Mouse (Mus musculus): Measurements from ENCODE around the gene Pla2g4c. TPM values are rescaled to one million over a fixed set of nuclear protein-coding genes. Genes with fewer than 3 reads are reported as not detected.

Gene Pla2g4c
- total RNA-seq, 1 experiment = 2.9 TPM

DNA sequence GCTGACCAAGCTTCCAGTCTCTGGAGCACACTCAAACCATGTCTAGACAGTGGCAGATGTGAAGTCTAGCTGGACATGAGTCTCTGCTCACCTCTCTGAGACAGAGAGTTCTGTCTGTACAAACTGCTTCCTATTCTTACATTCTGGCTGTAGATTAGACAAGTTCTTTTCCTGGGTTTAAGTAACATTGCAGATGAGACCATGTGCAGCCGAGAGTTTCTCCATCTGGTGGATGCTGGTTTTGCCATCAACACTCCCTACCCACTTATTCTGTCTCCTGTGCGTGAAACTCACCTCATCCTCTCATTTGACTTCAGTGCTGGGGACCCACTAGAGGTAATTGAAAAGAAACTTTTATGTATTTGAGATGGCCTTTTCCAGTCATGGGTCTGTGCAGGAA, 56.1 kb downstream of the Pla2g4c start:
- Histone ChIP-seq H3K4me3 (ENCODE audit: insufficient read depth in 1 of 2, low read depth in 1 of 2, low read length in 2 of 2, poor library complexity in 1 of 2, severe bottlenecking in 1 of 2) (no peak overlapping the region), H3K27ac (ENCODE audit: insufficient read depth, low read depth, low read length, poor library complexity, severe bottlenecking) (no peak overlapping the region), H3K9me3 (ENCODE audit: control insufficient read depth, insufficient read depth, low read depth, low read length) (no peaks in the 10 kb centered on the region), H3K4me1 (ENCODE audit: control insufficient read depth in 2 of 2, insufficient read depth in 2 of 2, low read length in 2 of 2, poor library complexity in 1 of 2) (no peaks in the 10 kb centered on the region), H3K36me3 (ENCODE audit: control insufficient read depth, insufficient read depth, low read length, poor library complexity, severe bottlenecking) (no peaks in the 10 kb centered on the region), H3K9ac (ENCODE audit: insufficient read depth, low read depth, low read length, poor library complexity, severe bottlenecking) (no peak overlapping the region)
- DNase-seq (ENCODE audit: low read depth, low spot score) = no peak
- TF ChIP-seq ZC3H11A (IDR thresholded peaks at IDR 0.05; ENCODE audit: borderline replicate concordance, low read depth, low read length) (no peak), MAFK (IDR thresholded peaks at IDR 0.05; ENCODE audit: insufficient read depth, low read depth, low read length) (no peak), ZNF384 (IDR thresholded peaks at IDR 0.05; ENCODE audit: low read depth, low read length) (no peak), CHD2 (IDR thresholded peaks at IDR 0.05; ENCODE audit: low read depth, low read length) (no peak), HCFC1 (IDR thresholded peaks at IDR 0.05; ENCODE audit: borderline replicate concordance, insufficient read depth, low read length) (no peak)
- in situ Hi-C loops (cut with MboI; ENCODE audit: low sequenced_read_pairs in 2 of 2, unreplicated experiment in 2 of 2) = no loop called here

DNA sequence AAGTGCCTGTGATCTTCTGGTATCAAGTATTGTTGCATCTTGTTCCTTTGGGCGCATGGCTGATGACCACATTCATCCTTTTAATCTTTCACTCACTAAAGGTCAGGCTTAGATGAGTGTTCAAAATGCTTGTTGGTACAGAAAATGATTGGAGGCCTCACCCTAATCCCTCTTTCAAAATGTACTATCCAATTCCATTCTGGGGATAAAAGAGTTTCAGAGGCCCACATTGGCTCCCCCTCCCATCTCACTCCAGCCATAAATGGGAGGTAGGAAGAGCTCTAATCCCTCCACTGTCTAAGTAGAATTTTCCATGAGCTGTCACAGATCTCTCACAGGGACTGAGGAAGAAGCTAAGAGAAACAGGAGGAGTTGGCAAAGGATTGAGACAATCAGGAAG, 73.4 kb downstream of the Pla2g4c start, which contains the start of gene Cabp5:
Gene Cabp5, plus strand, starts transcription at position 301 of the 400 bp plus-strand sequence.
- H3K4me3 ChIP-seq (ENCODE audit: insufficient read depth in 1 of 2, low read depth in 1 of 2, low read length in 2 of 2, poor library complexity in 1 of 2, severe bottlenecking in 1 of 2) = no peak within 1 kb of the TSS

More for the DNA sequence above, 73.4 kb downstream of the Pla2g4c start, which contains the start of gene Cabp5:
- Histone ChIP-seq H3K9ac (ENCODE audit: insufficient read depth, low read depth, low read length, poor library complexity, severe bottlenecking) (no peak within 1 kb of the TSS), H3K9me3 (ENCODE audit: control insufficient read depth, insufficient read depth, low read depth, low read length) (no peaks in the 10 kb centered on the region), H3K27ac (ENCODE audit: insufficient read depth, low read depth, low read length, poor library complexity, severe bottlenecking) (no peak within 1 kb of the TSS), H3K4me1 (ENCODE audit: control insufficient read depth in 2 of 2, insufficient read depth in 2 of 2, low read length in 2 of 2, poor library complexity in 1 of 2) (no peaks in the 10 kb centered on the region), H3K36me3 (ENCODE audit: control insufficient read depth, insufficient read depth, low read length, poor library complexity, severe bottlenecking) (no peaks in the 10 kb centered on the region)
- TF ChIP-seq ZC3H11A (IDR thresholded peaks at IDR 0.05; ENCODE audit: borderline replicate concordance, low read depth, low read length) (no peak), HCFC1 (IDR thresholded peaks at IDR 0.05; ENCODE audit: borderline replicate concordance, insufficient read depth, low read length) (no peak), ZNF384 (IDR thresholded peaks at IDR 0.05; ENCODE audit: low read depth, low read length) (no peak), MAFK (IDR thresholded peaks at IDR 0.05; ENCODE audit: insufficient read depth, low read depth, low read length) (no peak)
- DNase-seq (ENCODE audit: low read depth, low spot score) = no peak
- in situ Hi-C loops (cut with MboI; ENCODE audit: low sequenced_read_pairs in 2 of 2, unreplicated experiment in 2 of 2) = no loop called here

Other genes starting within 250 kb of the Pla2g4c start
- not detected in 2 replicates for gene Vmn1r85, start 229.5 kb upstream of the Pla2g4c start, total RNA-seq (2012; rRNA removed)
- gene Vmn1r86, start 204.7 kb upstream of the Pla2g4c start, total RNA-seq (2012; rRNA removed) = not detected in 2 replicates
- not detected in 2 replicates for gene Vmn1r87, start 184.5 kb upstream of the Pla2g4c start, total RNA-seq (2012; rRNA removed)
- gene Vmn1r88, start 165.1 kb upstream of the Pla2g4c start, total RNA-seq (2012; rRNA removed) = 0.04 and 0.11 TPM in 2 replicates
- gene Vmn1r89, start 111.6 kb upstream of the Pla2g4c start, total RNA-seq (2012; rRNA removed) = not detected in 2 replicates
- gene Lig1, start 47.4 kb upstream of the Pla2g4c start, total RNA-seq (2012; rRNA removed) = 88.5 and 92.2 TPM in 2 replicates
- 5.1 and 5.7 TPM in 2 replicates for gene Zswim9, start 45.9 kb upstream of the Pla2g4c start, total RNA-seq (2012; rRNA removed)
- not detected in 2 replicates for gene Cabp5, start 73.5 kb downstream of the Pla2g4c start, total RNA-seq (2012; rRNA removed)
- not detected in 2 replicates for gene Bsph1, start 126.2 kb downstream of the Pla2g4c start, total RNA-seq (2012; rRNA removed)
- not detected in 2 replicates for gene Bsph2, start 246.4 kb downstream of the Pla2g4c start, total RNA-seq (2012; rRNA removed)